Mouse (Mus musculus): Measurements from ENCODE around the gene Dock10. TPM values are rescaled to one million over a fixed set of nuclear protein-coding genes. Genes with fewer than 3 reads are reported as not detected.

Gene Dock10
- polyA plus RNA-seq, 1 experiment from 2014 or later, result 5.2 TPM

DNA sequence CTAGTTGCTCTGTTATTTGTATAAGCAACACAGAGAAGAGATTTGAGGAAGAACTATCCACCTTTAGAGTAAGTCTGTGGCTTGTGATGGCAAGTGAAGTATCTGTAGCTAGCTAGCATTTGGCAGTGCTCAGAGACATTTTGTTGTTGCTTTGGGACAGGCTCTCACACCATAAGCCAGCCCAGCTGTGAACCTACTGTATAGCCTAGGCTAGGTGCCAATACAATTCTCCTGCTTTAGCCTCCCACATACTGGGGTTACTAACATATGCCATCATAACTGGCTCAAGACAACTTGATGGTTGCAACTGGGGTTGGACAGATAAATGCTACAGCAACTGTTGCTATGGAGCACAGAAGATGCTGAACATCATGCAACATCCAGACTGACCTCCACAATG is 298.9 kb downstream of the Dock10 start:
- no peak for DNase-seq (ENCODE audit: low spot score)
- H3K36me3 ChIP-seq, result no peaks in the 10 kb centered on the region
- H3K4me3 ChIP-seq, result no peak overlapping the region
- H3K9me3 ChIP-seq (replicated peaks), result no peaks in the 10 kb centered on the region
- no peaks in the 10 kb centered on the region for H3K4me1 ChIP-seq
- H3K27ac ChIP-seq, result no peak overlapping the region
- no peaks in the 10 kb centered on the region for H3K27me3 ChIP-seq (ENCODE audit: low read depth, poor library complexity, severe bottlenecking)

DNA sequence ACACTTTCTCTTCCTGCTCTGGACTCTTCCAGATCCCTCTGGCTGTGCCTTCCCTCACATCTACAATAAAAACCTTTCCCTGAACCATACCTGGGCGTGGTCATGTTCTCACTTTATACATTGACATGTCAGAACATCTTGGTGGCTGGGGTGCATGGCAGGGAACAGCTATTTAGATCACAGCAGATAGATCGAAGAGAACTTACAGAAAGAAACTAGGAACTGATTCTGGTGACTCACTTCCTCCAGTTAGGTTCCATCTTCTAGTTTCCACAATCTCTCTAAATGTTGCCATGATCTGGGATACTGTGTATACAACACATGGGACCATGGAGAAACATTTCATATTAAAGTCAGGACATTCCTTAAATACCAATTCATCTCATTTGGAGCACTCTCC is 304.4 kb downstream of the Dock10 start:
- WGBS, result 81% methylated on average over 2 of the region's 2 CpGs

DNA sequence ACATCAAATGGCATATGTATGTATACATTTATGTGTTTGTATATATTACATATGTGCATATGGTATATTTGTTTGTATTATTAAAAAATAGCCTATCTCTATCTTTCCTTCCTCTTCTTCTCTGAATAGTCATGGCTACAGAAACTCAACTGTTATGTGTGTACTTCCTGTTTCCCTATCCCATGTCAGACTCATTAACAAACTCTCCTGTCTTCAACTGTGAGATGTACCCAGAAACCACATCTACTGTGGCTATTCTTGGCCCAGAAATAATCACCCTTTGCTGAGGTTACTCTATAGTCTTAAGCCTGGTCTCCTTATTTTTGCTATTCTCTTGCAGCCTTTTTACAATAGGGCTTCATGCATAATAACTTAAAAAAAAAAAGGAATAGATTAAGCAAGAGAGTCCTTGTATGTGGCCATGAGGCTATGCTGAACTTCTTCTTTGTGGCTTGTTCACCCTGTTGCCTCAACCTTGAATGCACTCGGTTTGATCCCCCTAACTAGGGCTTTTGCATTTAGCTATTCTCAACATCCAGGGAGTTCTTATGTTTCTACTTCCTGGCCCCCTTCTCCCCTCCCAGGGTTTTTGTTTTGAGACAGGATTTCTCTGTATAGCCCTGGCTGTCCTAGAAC is 306.3 kb downstream of the Dock10 start:
- DNase-seq (ENCODE audit: low spot score), result no peak
- WGBS, result 79% methylated on average over 1 of the region's 1 CpGs
- H3K36me3 ChIP-seq, result no peaks in the 10 kb centered on the region
- no peaks in the 10 kb centered on the region for H3K4me1 ChIP-seq
- H3K4me3 ChIP-seq, result no peak overlapping the region
- H3K27ac ChIP-seq, result no peak overlapping the region
- no peaks in the 10 kb centered on the region for H3K27me3 ChIP-seq (ENCODE audit: low read depth, poor library complexity, severe bottlenecking)
- H3K9me3 ChIP-seq (replicated peaks), result no peaks in the 10 kb centered on the region

More for the DNA sequence above, 304.4 kb downstream of the Dock10 start:
- Histone ChIP-seq H3K27ac (no peak overlapping the region), H3K9me3 (replicated peaks) (no peaks in the 10 kb centered on the region), H3K36me3 (no peaks in the 10 kb centered on the region), H3K4me1 (no peaks in the 10 kb centered on the region), H3K27me3 (ENCODE audit: low read depth, poor library complexity, severe bottlenecking) (no peaks in the 10 kb centered on the region), H3K4me3 (no peak overlapping the region)
- no peak for DNase-seq (ENCODE audit: low spot score)

Measured in limb, embryonic 10.5 days (tissue).